Mouse (Mus musculus) gastrocnemius, adult 8-10 months (tissue): Measurements from ENCODE around the gene Etnk1. TPM values are rescaled to one million over a fixed set of nuclear protein-coding genes. Genes with fewer than 3 reads are reported as not detected.
"Not testable (repeated sequence)": the region's sequence is repeated elsewhere in the genome, so short reads cannot be mapped to it uniquely, and the experiment has no call there.

Experiments
- DNase-seq, 2 experiments: peaks; one replicate each; pipeline ENCODE4 v3.0.0; 2022; ENCODE audit warnings: low spot score in 2 of 2
- total RNA-seq, 4 experiments: library from RNA; stranded (reverse); gene quantifications; 2 replicates each; pipeline ENCODE4 v1.2.4; 2022

Gene Etnk1
- total RNA-seq, result 10 to 100 TPM; 14.4 to 17.9 (median 16.1) TPM

- peak; percentile 88 to 92 for DNase-seq
Measured at GRCm38 (mm10) chr6:143166452-143167357, at the start of gene Etnk1. TSS of gene Etnk1 (plus strand) at chr6:143167221.

GRCm38 (mm10) chr6:143119325-143119724 lies 47.7 kb upstream of the Etnk1 start:
- DNase-seq, result no peak

- no peak for DNase-seq
Measured at GRCm38 (mm10) chr6:143125721-143126120, 41.3 kb upstream of the Etnk1 start.

- no peak for DNase-seq
Measured at GRCm38 (mm10) chr6:143129466-143129865, 37.6 kb upstream of the Etnk1 start.

GRCm38 (mm10) chr6:143129952-143130351 lies 37.1 kb upstream of the Etnk1 start:
- DNase-seq, result no peak

- DNase-seq, result no peak
Measured at GRCm38 (mm10) chr6:143130411-143130810, 36.6 kb upstream of the Etnk1 start.

GRCm38 (mm10) chr6:143131895-143132652 lies 34.9 kb upstream of the Etnk1 start:
- no peak for DNase-seq

- no peak for DNase-seq
Measured at GRCm38 (mm10) chr6:143133150-143133549, 33.9 kb upstream of the Etnk1 start.

GRCm38 (mm10) chr6:143135097-143135496 lies 31.9 kb upstream of the Etnk1 start:
- no peak for DNase-seq

GRCm38 (mm10) chr6:143136688-143137087 lies 30.3 kb upstream of the Etnk1 start:
- no peak for DNase-seq

GRCm38 (mm10) chr6:143137341-143137740 lies 29.7 kb upstream of the Etnk1 start:
- no peak for DNase-seq

GRCm38 (mm10) chr6:143139417-143139816 lies 27.6 kb upstream of the Etnk1 start:
- no peak for DNase-seq

GRCm38 (mm10) chr6:143140884-143141283 lies 26.1 kb upstream of the Etnk1 start:
- no peak for DNase-seq

GRCm38 (mm10) chr6:143141624-143142592 lies 25.1 kb upstream of the Etnk1 start:
- DNase-seq, result not testable (repeated sequence)

GRCm38 (mm10) chr6:143142861-143143260 lies 24.2 kb upstream of the Etnk1 start:
- DNase-seq, result no peak

GRCm38 (mm10) chr6:143143321-143143720 lies 23.7 kb upstream of the Etnk1 start:
- no peak for DNase-seq

- no peak for DNase-seq
Measured at GRCm38 (mm10) chr6:143143775-143144273, 23.2 kb upstream of the Etnk1 start.

GRCm38 (mm10) chr6:143144556-143144955 lies 22.5 kb upstream of the Etnk1 start:
- no peak for DNase-seq

GRCm38 (mm10) chr6:143145051-143145450 lies 22.0 kb upstream of the Etnk1 start:
- DNase-seq, result no peak

GRCm38 (mm10) chr6:143146756-143147155 lies 20.3 kb upstream of the Etnk1 start:
- no peak for DNase-seq

GRCm38 (mm10) chr6:143148868-143149267 lies 18.2 kb upstream of the Etnk1 start:
- no peak for DNase-seq
